Mouse (Mus musculus) forebrain, embryonic 16.5 days (tissue): ENCODE measurements around the gene Ifitm10. TPM values are rescaled to one million over a fixed set of nuclear protein-coding genes. Genes with fewer than 3 reads are reported as not detected.

Source experiments
- ATAC-seq: fragments of 200-750 bp; cut with Nextera tagmentation; 2 replicates; pipeline ENCODE4 v1.8.0; 2017; ENCODE audit warnings: mild to moderate bottlenecking, moderate library complexity
- H3K27ac ChIP-seq: fragments of 300-500 bp; sonication (generic); 2 replicates; pipeline ENCODE4 v1.5.1; 2014; ENCODE audit warnings: low read length, control low read depth
- H3K27me3 ChIP-seq: fragments of 300-500 bp; sonication (generic); replicated peaks from 2 replicates; pipeline ENCODE4 v1.6.1; 2014; ENCODE audit warnings: low read length; ENCODE audit not compliant: control insufficient read depth, insufficient read depth
- H3K36me3 ChIP-seq: fragments of 300-500 bp; sonication (generic); 2 replicates; pipeline ENCODE4 v1.6.1; 2014; ENCODE audit not compliant: control insufficient read depth, insufficient read depth
- H3K4me1 ChIP-seq: fragments of 300-500 bp; sonication (generic); replicated peaks from 2 replicates; pipeline ENCODE4 v1.6.1; 2014; ENCODE audit warnings: low read length; ENCODE audit not compliant: control insufficient read depth, insufficient read depth
- H3K4me2 ChIP-seq: fragments of 300-500 bp; sonication (generic); 2 replicates; pipeline ENCODE4 v1.6.1; 2014; ENCODE audit warnings: mild to moderate bottlenecking, low read length, control low read depth
- H3K4me3 ChIP-seq: fragments of 300-500 bp; sonication (generic); replicated peaks from 2 replicates; pipeline ENCODE4 v1.5.1; 2014; ENCODE audit warnings: mild to moderate bottlenecking, low read length, control low read depth
- H3K9ac ChIP-seq: fragments of 300-500 bp; sonication (generic); replicated peaks from 2 replicates; pipeline ENCODE4 v1.6.1; 2014; ENCODE audit warnings: low read depth, low read length, control low read depth
- H3K9me3 ChIP-seq: fragments of 300-500 bp; sonication (generic); 2 replicates; pipeline ENCODE4 v1.6.1; 2016; ENCODE audit warnings: low read length; ENCODE audit not compliant: control insufficient read depth
- WGBS: fragments of 180-500 bp; shearing (Covaris S2); extraction: QIAGEN DNeasy Blood & Tissue Kit; methylation state at CpG from one replicate; pipeline ENCODE4 v1.1.7; 2014; 5-methylcytosine and 5-hydroxymethylcytosine counted together
- polyA plus RNA-seq: library from polyadenylated mRNA; unstranded; fragments of >200 nt; fragmentation: Nextera tagmentation; extraction: Ambion mirVana; gene quantifications from 2 replicates; pipeline ENCODE4 v1.2.1, GENCODE M21; 2015

Ifitm10 gene
- polyA plus RNA-seq, 1 experiment from 2014 or later, result 3.8 TPM

DNA sequence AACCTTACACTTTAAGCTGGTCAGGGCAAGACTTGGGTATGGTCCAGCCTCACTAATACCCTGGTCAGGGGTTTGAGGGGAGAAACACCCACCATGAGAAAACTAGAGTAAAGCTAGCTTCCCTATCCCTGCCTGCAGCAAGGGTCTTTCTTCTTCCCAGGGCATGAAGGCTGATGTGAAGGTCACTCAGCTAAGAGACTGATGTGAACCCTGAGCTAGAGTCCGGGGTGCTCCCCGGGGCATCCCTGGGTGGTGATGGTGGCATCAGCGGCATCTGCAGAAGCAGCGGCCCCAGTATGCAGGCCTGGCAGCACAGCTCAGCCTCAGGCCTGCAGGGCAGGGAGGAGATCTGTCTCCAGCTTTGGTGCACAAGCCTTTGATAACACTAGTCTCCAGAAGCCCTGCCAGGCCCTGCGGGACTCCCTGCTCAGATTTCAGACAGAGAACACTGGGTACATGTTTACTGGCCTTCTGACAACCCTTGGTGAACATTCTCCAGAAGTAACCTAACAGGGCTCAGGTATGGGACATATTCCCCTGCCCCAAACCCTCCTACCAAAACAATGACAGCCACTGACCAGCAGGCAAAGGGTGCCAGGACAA, 961 bp upstream of the Ifitm10 start:
- no peaks in the 10 kb centered on the region for H3K9me3 ChIP-seq
- 97% methylated on average over 5 of the region's 5 CpGs for WGBS
- H3K9ac ChIP-seq, result no peak overlapping the region
- peaks cover 28% of the 10 kb centered on the region for H3K36me3 ChIP-seq
- H3K27me3 ChIP-seq, result peaks cover 22% of the 10 kb centered on the region
- H3K4me2 ChIP-seq, result no peak overlapping the region
- no peak overlapping the region for H3K27ac ChIP-seq
- H3K4me1 ChIP-seq, result peaks cover 15% of the 10 kb centered on the region
- no peak for ATAC-seq
- no peak overlapping the region for H3K4me3 ChIP-seq

GRCm38 (mm10) chr7:142373039-142373438, 514 bp downstream of the Ifitm10 start:
- 73% methylated on average over 5 of the region's 5 CpGs for WGBS
- Histone ChIP-seq H3K27me3 (peaks cover 22% of the 10 kb centered on the region), H3K9me3 (no peaks in the 10 kb centered on the region)

DNA sequence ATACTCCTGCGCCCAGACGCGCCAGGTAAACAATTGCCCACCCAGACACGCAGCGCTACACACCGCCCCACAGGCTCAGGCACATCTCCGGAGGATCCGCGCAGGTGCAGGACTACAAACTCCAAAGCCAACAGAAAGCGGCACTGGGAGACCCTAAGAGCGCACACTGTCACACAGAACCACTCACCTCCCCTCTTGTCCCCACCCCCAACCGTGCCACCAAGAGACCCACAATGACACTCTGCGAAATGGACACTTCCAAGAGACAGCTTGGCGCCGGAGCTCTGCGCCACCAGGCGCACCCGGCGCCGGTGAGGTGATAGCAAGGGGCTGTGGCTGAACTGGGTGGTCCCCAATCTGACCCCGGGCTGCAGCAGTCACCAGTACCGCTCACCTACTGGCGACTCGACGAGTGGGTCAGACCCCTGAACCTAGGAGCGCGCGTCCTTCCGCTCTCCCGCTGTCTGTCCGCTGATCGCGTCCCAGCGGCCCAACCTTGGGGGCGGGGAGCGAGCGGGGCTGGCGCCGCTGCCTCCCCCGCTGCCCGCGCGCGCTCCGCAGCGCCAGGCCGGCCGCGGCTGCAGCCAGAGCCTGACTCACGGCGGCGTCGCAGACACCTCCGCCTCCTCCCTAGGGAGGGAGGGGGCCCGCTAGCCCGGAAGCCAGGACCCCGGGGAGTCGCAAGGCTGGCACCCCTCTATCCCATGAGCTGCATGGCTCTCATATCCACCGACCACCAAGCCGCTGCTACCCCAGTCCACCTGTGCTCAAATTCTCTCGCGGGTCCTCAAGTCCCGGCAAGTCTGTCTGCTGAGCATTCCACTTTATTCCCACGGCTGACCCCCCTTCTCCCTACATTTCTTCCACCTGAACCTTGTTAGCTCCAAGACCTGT, 1.5 kb downstream of the Ifitm10 start:
- peaks cover 22% of the 10 kb centered on the region for H3K27me3 ChIP-seq
- H3K9me3 ChIP-seq, result no peaks in the 10 kb centered on the region
- peak overlapping the region; percentile 51 for H3K9ac ChIP-seq
- H3K4me3 ChIP-seq, result peak overlapping the region; percentile 45
- peak overlapping the region; percentile 74 for H3K4me2 ChIP-seq
- H3K36me3 ChIP-seq, result peaks cover 11% of the 10 kb centered on the region; the same call in 1 of the 2 replicates
- WGBS, result 1% methylated on average over 63 of the region's 64 CpGs
- no peak overlapping the region for H3K27ac ChIP-seq
- H3K4me1 ChIP-seq, result peaks cover 15% of the 10 kb centered on the region
- peak; percentile 51 for ATAC-seq

More at GRCm38 (mm10) chr7:142373039-142373438, 514 bp downstream of the Ifitm10 start:
- Histone ChIP-seq H3K9ac (no peak overlapping the region), H3K27ac (no peak overlapping the region), H3K4me1 (peaks cover 15% of the 10 kb centered on the region), H3K4me2 (no peak overlapping the region), H3K36me3 (peaks cover 17% of the 10 kb centered on the region), H3K4me3 (no peak overlapping the region)
- no peak for ATAC-seq

- Histone ChIP-seq H3K9ac (no peak overlapping the region; the same call in 1 of the 2 replicates), H3K4me1 (peaks cover 15% of the 10 kb centered on the region), H3K4me2 (peak overlapping the region; percentile 74), H3K9me3 (no peaks in the 10 kb centered on the region), H3K27ac (no peak overlapping the region), H3K36me3 (peaks cover 6% of the 10 kb centered on the region; the same call in 1 of the 2 replicates), H3K4me3 (peak overlapping the region; percentile 45), H3K27me3 (peaks cover 22% of the 10 kb centered on the region)
- ATAC-seq, result peak; percentile 39
- 12% methylated on average over 11 of the region's 11 CpGs for WGBS
These were observed 2.2 kb downstream of the Ifitm10 start for GRCm38 (mm10) chr7:142371398-142371767.

GRCm38 (mm10) chr7:142370937-142371336, 2.6 kb downstream of the Ifitm10 start:
- Histone ChIP-seq H3K9ac (no peak overlapping the region), H3K4me2 (peak overlapping the region; percentile 74), H3K4me1 (peaks cover 15% of the 10 kb centered on the region), H3K36me3 (peaks cover 5% of the 10 kb centered on the region; the same call in 1 of the 2 replicates), H3K27me3 (peaks cover 22% of the 10 kb centered on the region), H3K27ac (no peak overlapping the region), H3K4me3 (no peak overlapping the region; the same call in 1 of the 2 replicates), H3K9me3 (no peaks in the 10 kb centered on the region)
- ATAC-seq, result no peak
- 80% methylated on average over 18 of the region's 18 CpGs for WGBS

DNA sequence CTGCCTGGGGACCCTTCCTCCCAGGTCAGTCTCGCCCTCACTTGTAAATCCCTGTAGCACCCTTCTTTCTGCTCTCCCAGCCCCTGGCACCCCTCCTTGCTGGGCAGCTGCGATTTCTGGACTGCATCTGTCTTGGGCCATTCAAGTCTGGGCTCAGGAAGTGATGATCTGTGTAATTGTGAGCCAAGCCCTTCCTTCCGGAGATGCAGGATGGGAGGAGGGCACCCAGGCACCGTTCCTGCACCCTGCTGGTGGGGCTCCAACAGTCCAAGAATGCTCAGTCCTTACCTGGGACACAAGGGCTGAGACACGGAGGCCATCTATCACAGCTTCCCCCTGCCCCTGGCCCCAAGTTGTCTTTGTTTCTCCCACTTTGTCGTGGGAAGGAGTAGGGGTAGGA, 3.7 kb downstream of the Ifitm10 start:
- Histone ChIP-seq H3K4me1 (peaks cover 15% of the 10 kb centered on the region), H3K9ac (no peak overlapping the region), H3K9me3 (no peaks in the 10 kb centered on the region), H3K4me3 (no peak overlapping the region), H3K27ac (no peak overlapping the region), H3K36me3 (no peaks in the 10 kb centered on the region), H3K4me2 (no peak overlapping the region), H3K27me3 (peaks cover 22% of the 10 kb centered on the region)
- 81% methylated on average over 6 of the region's 6 CpGs for WGBS
- ATAC-seq, result no peak

DNA sequence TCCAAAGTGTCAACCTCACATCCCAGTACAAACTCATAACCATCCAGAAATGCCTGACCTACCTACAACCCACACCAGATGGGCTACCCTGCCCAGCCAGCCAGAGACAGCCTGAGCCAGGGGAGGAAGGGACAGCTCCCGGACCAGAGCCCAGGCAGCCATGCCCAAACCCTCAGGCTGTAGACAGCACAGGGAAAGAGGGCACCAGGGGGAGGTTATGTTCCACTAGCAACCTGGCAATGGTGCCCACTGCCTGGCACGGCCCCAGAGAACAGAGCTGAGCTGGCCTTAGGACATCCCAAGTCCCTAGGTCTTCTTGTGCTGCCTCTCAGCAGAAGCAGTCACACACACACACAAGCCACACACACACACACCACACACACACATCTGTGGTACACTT, 4.7 kb downstream of the Ifitm10 start:
- no peak overlapping the region for H3K4me3 ChIP-seq
- no peaks in the 10 kb centered on the region for H3K9me3 ChIP-seq
- no peak overlapping the region for H3K4me2 ChIP-seq
- H3K27ac ChIP-seq, result no peak overlapping the region
- peaks cover 22% of the 10 kb centered on the region for H3K27me3 ChIP-seq
- no peaks in the 10 kb centered on the region for H3K36me3 ChIP-seq
- H3K9ac ChIP-seq, result no peak overlapping the region
- peaks cover 15% of the 10 kb centered on the region for H3K4me1 ChIP-seq
- no peak for ATAC-seq
- 70% methylated on average over 2 of the region's 2 CpGs for WGBS

DNA sequence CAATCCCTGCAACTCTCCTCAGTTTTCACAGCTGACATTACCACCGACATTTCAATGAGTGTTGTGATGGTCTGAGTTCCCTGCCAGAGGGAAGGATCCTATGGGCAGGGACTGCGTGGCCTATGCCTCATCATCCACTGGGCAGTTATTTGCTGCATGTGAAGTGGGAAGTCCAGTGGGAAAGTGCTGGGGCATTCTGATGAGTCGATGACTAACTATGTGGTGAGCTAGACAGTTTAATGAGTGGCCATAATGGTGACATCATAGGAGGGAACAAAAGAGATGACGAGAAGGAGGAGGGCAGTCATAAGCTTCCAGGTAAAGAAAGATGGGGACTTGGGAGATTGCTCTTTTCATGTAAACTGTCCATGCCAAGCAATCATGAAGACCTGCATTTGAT, 10.4 kb downstream of the Ifitm10 start:
- Histone ChIP-seq H3K4me2 (no peak overlapping the region), H3K9me3 (no peaks in the 10 kb centered on the region), H3K4me1 (no peaks in the 10 kb centered on the region), H3K27me3 (no peaks in the 10 kb centered on the region), H3K27ac (no peak overlapping the region), H3K9ac (no peak overlapping the region), H3K36me3 (no peaks in the 10 kb centered on the region), H3K4me3 (no peak overlapping the region)
- 75% methylated on average over 4 of the region's 4 CpGs for WGBS
- ATAC-seq, result no peak

- no peak overlapping the region for H3K9ac ChIP-seq
- no peaks in the 10 kb centered on the region for H3K9me3 ChIP-seq
- no peak for ATAC-seq
- H3K4me1 ChIP-seq, result no peaks in the 10 kb centered on the region
- no peak overlapping the region for H3K27ac ChIP-seq
- H3K4me3 ChIP-seq, result no peak overlapping the region
- no peak overlapping the region for H3K4me2 ChIP-seq
- H3K36me3 ChIP-seq, result no peaks in the 10 kb centered on the region
- no peaks in the 10 kb centered on the region for H3K27me3 ChIP-seq
These were observed 12.8 kb downstream of the Ifitm10 start for GRCm38 (mm10) chr7:142360743-142361142.
